Mouse (Mus musculus): ENCODE measurements around the gene Rhog. TPM values are rescaled to one million over a fixed set of nuclear protein-coding genes. Genes with fewer than 3 reads are reported as not detected.

The Rhog gene
- polyA plus RNA-seq (2015; fragmentation: Nextera tagmentation; extraction: Ambion mirVana) = 23.8 and 27.4 TPM in 2 replicates

DNA sequence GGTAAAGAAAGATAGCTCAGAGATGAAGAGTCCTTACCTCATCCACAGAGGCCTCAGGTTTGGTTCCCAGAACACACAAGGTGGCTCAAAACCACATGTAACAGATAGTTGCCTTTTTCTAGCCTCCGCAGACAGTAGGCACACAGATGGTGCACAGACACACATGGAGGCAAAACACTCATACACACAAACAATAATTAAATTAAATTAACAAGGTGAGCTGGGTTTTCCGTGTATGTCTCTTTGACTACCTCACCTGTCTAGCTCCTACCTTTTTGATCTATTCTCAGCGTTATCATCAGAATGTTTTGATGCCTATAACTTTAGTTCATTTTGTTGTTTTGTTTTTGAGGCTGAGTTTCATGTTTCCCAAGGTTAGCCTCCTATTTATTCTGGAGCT lies at the start of gene Rhog:
TSS of gene Rhog (minus strand) at position 101 of the 400 bp plus-strand sequence.

DNA sequence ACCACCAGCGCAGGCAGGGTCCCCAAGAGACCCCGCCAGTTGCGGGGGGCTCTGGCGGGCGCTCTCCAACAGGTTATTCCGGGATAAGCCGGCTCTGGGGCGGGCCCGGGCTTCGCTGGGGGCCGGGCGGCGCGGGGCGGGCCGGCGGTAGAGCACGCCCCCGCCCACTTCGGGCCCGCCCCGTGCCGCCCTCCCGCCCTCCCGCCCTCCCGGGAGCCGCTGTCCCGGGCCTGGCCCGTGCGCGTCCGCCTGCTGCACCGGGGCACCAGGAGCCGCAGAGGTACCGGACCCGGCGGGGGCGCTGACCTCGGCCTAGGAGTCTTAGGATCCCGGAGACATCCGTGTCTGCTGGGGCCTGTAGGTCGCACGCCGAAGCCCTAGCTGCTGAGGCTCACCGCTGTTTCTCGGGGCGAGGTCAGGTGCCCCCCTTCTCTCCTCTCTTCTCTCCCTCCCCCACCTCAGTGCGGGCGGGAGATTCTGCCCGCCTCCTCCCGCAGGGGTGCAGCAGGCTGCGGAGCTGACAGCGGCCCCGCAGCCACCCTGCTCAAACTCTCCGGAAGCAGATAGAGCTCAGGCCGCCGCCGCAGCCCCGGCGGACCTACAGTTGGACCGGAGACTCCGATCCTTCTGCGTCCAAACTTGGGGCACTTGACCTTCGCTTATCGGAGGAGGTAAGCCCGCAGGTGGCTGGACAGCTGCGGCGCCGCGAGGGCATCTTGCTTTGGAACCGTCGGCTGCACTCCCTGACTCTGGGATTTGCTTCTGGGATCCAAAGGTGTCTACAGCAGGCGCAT lies 11.9 kb upstream of the Rhog start, which contains the start of gene Stim1:
TSS of gene Stim1 (plus strand) at position 206 of the 794 bp plus-strand sequence.

DNA sequence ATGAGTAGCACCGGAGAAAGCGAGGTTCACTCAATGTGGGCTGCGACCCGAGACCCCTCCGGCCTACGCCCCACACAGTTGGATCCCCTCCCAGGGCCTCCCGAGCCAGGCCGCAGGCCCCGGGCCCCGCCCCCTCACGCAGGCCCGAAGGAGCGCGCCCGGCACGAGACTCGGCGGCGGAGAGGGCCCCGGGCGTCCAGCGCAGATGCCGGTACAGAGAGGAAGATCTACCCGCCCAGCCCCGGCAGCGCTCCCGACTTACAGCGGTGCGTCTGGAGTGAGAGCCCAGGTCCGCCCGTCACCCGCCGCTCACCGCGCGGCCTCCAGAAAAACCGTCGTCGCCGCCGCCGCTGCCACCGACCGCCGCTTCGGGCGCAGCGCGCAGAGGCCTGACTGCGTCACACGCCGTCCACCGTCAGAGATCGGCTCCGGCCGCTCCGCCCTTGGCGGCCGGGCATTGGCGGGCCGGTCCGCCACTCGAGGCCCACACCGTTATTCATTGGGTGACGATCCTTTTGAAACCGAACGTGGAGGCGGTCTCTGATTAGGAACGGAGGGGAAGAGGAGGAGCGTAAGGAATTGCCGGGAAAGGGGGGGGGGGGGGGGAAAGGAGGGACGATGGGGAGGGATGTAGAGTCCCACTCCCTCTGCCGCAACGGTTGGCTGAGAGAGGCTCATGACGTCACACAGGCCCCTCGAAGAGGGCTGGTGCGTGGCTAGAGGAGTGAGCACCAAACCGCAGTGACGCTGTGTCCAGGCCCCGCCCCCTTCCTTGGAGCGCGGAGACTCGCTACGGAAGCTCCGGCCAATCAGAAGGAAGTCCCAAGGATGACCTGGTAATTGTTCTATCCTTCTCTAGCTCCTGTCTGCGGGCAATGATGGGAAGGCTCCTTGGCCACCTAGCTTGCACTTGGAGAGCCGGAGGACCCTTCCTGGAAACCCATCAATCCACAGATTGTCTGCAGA lies 45.8 kb downstream of the Rhog start, which contains the start of the genes Nup98 and Pgap2:
TSS of gene Nup98 (minus strand) at position 421 of the 966 bp plus-strand sequence.
TSS of gene Pgap2 (plus strand) at position 453 of the 966 bp plus-strand sequence.

Other genes with a start within 250 kb of the Rhog start
- gene Il18bp, start 237.4 kb downstream of the Rhog start, polyA plus RNA-seq (2015; fragmentation: Nextera tagmentation; extraction: Ambion mirVana) = 2.7 and 2.9 TPM in 2 replicates
- 27.7 and 28.9 TPM in 2 replicates for gene Rnf121, start 190.6 kb downstream of the Rhog start, polyA plus RNA-seq (2015; fragmentation: Nextera tagmentation; extraction: Ambion mirVana)
- gene Xndc1, start 190.5 kb downstream of the Rhog start, polyA plus RNA-seq (2015; fragmentation: Nextera tagmentation; extraction: Ambion mirVana) = 17.4 and 22.7 TPM in 2 replicates
- gene Xntrpc, start 190.3 kb downstream of the Rhog start, polyA plus RNA-seq (2015; fragmentation: Nextera tagmentation; extraction: Ambion mirVana) = 0.59 and 0.78 TPM in 2 replicates
- gene Trpc2, start 172.9 kb downstream of the Rhog start, polyA plus RNA-seq (2015; fragmentation: Nextera tagmentation; extraction: Ambion mirVana) = 0.08 TPM in 1 of 2 replicates, not detected in the other
- 0.22 and 0.27 TPM in 2 replicates for gene Art1, start 154.3 kb downstream of the Rhog start, polyA plus RNA-seq (2015; fragmentation: Nextera tagmentation; extraction: Ambion mirVana)
- 0.23 and 0.93 TPM in 2 replicates for gene Art5, start 146.6 kb downstream of the Rhog start, polyA plus RNA-seq (2015; fragmentation: Nextera tagmentation; extraction: Ambion mirVana)
- gene Chrna10, start 139.2 kb downstream of the Rhog start, polyA plus RNA-seq (2015; fragmentation: Nextera tagmentation; extraction: Ambion mirVana) = 0.09 TPM in 1 of 2 replicates, not detected in the other
- 11.5 and 12.6 TPM in 2 replicates for gene Nup98, start 45.9 kb downstream of the Rhog start, polyA plus RNA-seq (2015; fragmentation: Nextera tagmentation; extraction: Ambion mirVana)
- gene Pgap2, start 45.8 kb downstream of the Rhog start, polyA plus RNA-seq (2015; fragmentation: Nextera tagmentation; extraction: Ambion mirVana) = 69.0 and 69.2 TPM in 2 replicates
- 18.0 TPM in 2 replicates for gene Stim1, start 11.8 kb upstream of the Rhog start, polyA plus RNA-seq (2015; fragmentation: Nextera tagmentation; extraction: Ambion mirVana)
- 23.1 and 26.0 TPM in 2 replicates for gene Rrm1, start 185.6 kb upstream of the Rhog start, polyA plus RNA-seq (2015; fragmentation: Nextera tagmentation; extraction: Ambion mirVana)
- 0.27 and 0.57 TPM in 2 replicates for gene Olfr543, start 225.6 kb upstream of the Rhog start, polyA plus RNA-seq (2015; fragmentation: Nextera tagmentation; extraction: Ambion mirVana)
- gene Olfr544, start 232.3 kb upstream of the Rhog start, polyA plus RNA-seq (2015; fragmentation: Nextera tagmentation; extraction: Ambion mirVana) = 0.06 TPM in 2 replicates
- gene Olfr545, start 243.5 kb upstream of the Rhog start, polyA plus RNA-seq (2015; fragmentation: Nextera tagmentation; extraction: Ambion mirVana) = 0.13 and 0.19 TPM in 2 replicates